Mouse (Mus musculus) Patski (cell line): ENCODE results near the gene Trip10. TPM values are rescaled to one million over a fixed set of nuclear protein-coding genes. Genes with fewer than 3 reads are reported as not detected.
A peak's percentile ranks its signal among the peaks of the same experiment; 100 is the strongest.

Experiments used
- ATAC-seq: fragments of 100-300 bp; one replicate; pipeline ENCODE4 v1.8.0; 2021
- CTCF ChIA-PET: fragments of 350-600 bp; sonication (Branson Sonifier 250); formaldehyde crosslinking; loops from one replicate; lab custom pipeline; 2022; ENCODE audit warnings: inconsistent platforms; lab: Charles Lee
- POLR2A ChIA-PET: fragments of 350-600 bp; sonication (Branson Sonifier 250); formaldehyde crosslinking; loops from one replicate; lab custom pipeline; 2022; ENCODE audit warnings: antibody characterized with exemption, inconsistent platforms; lab: Charles Lee
- DNase-seq: peaks from one replicate; pipeline ENCODE4 v3.0.0-alpha.2; 2011; ENCODE audit warnings: low read depth, low spot score
- H3K27me3 ChIP-seq: fragments of 371-371 bp; one replicate; pipeline ENCODE4 v1.5.1; 2021
- CTCF ChIP-seq: fragments of 100-300 bp; IDR thresholded peaks from one replicate; pipeline ENCODE4 v1.5.1; 2021
- in situ Hi-C: fragments of 300-500 bp; cut with MboI; formaldehyde crosslinking; loops from 3 replicates; pipeline ENCODE4 v1.11.1; 2018; ENCODE audit warnings: low pct_unique_long_range_greater_than_20kb, mixed read lengths
- polyA plus RNA-seq: library from polyadenylated mRNA; unstranded; gene quantifications from one replicate; pipeline ENCODE4 v1.2.3, GENCODE M21; 2021

The Trip10 gene
- 157 TPM for polyA plus RNA-seq

GRCm38 (mm10) chr17:57249186-57250181 lies at the start of gene Trip10:
Trip10 (plus strand) TSS chr17:57249455.
- H3K27me3 ChIP-seq: no peaks in the 10 kb centered on the region
- ChIA-PET POLR2A (interaction anchor here (1.1 to 1.4 kb wide), 2 partner anchors 13 to 26 kb away, joined by 3 read pairs; no protein-coding TSS in a partner anchor), CTCF (no interaction called here)
- in situ Hi-C loops: no loop called here
- DNase-seq (peak; percentile 54), ATAC-seq (peak; percentile 42)
- TF ChIP-seq CTCF: no peak

GRCm38 (mm10) chr17:57201841-57202724 lies 47.2 kb upstream of the Trip10 start:
- TF ChIP-seq CTCF: no peak
- no peak for DNase-seq
- ATAC-seq: no peak
- ChIA-PET POLR2A (interaction anchor here (0.6 kb wide), 1 partner anchor 389 kb away, joined by 3 read pairs; no protein-coding TSS in a partner anchor), CTCF (interaction anchor here (1.4 to 2.5 kb wide), 2 partner anchors 18 to 133 kb away, joined by 3 to 7 read pairs; no protein-coding TSS in a partner anchor)
- in situ Hi-C loops: no loop called here
- H3K27me3 ChIP-seq: no peaks in the 10 kb centered on the region

GRCm38 (mm10) chr17:57207938-57208337 lies 41.3 kb upstream of the Trip10 start:
- DNase-seq (no peak), ATAC-seq (no peak)
- in situ Hi-C loops: no loop called here
- POLR2A ChIA-PET: no interaction called here
- H3K27me3 ChIP-seq: no peaks in the 10 kb centered on the region
- TF ChIP-seq CTCF: no peak
- CTCF ChIA-PET: interaction anchor here (1.0 to 2.4 kb wide), 3 partner anchors 12 to 69 kb away, joined by 3 to 8 read pairs (median 4); no protein-coding TSS in a partner anchor

GRCm38 (mm10) chr17:57209330-57209729 lies 39.9 kb upstream of the Trip10 start:
- DNase-seq: no peak
- TF ChIP-seq CTCF: no peak

GRCm38 (mm10) chr17:57211501-57211900 lies 37.8 kb upstream of the Trip10 start:
- no peak for DNase-seq
- CTCF ChIA-PET: interaction anchor here (1.3 to 2.2 kb wide), 2 partner anchors 26 to 65 kb away, joined by 3 to 7 read pairs; no protein-coding TSS in a partner anchor
- TF ChIP-seq CTCF: no peak
- POLR2A ChIA-PET: no interaction called here
- no peaks in the 10 kb centered on the region for H3K27me3 ChIP-seq
- no peak for ATAC-seq
- in situ Hi-C loops: no loop called here

More at GRCm38 (mm10) chr17:57209330-57209729, 39.9 kb upstream of the Trip10 start:
- in situ Hi-C loops: no loop called here
- CTCF ChIA-PET: no interaction called here
- H3K27me3 ChIP-seq: no peaks in the 10 kb centered on the region
- ATAC-seq: no peak
- POLR2A ChIA-PET: no interaction called here

- H3K27me3 ChIP-seq: no peaks in the 10 kb centered on the region
- in situ Hi-C loops: loop anchor here (5.0 kb wide), 2 partner anchors 62 to 117 kb away; partner anchors contain the start of gene Vav1
- ATAC-seq (no peak), DNase-seq (no peak)
- no peak for TF ChIP-seq CTCF
- ChIA-PET POLR2A (no interaction called here), CTCF (interaction anchor here (1.0 kb wide), 1 partner anchor 120 kb away, joined by 3 read pairs; no protein-coding TSS in a partner anchor)
Observed at GRCm38 (mm10) chr17:57214676-57215387, 34.4 kb upstream of the Trip10 start.

- H3K27me3 ChIP-seq: no peaks in the 10 kb centered on the region
- DNase-seq: no peak
- in situ Hi-C loops: loop anchor here (5.0 kb wide), 2 partner anchors 59 to 114 kb away; partner anchors contain the start of gene Vav1
- POLR2A ChIA-PET: no interaction called here
- ATAC-seq: no peak
- CTCF ChIA-PET: interaction anchor here (1.0 to 6.8 kb wide), 5 partner anchors 11 to 58 kb away, joined by 3 to 46 read pairs (median 8); no protein-coding TSS in a partner anchor
- TF ChIP-seq CTCF: no peak
Observed at GRCm38 (mm10) chr17:57218335-57218900, 30.8 kb upstream of the Trip10 start.

GRCm38 (mm10) chr17:57219167-57219883 lies 29.9 kb upstream of the Trip10 start:
- no peaks in the 10 kb centered on the region for H3K27me3 ChIP-seq
- TF ChIP-seq CTCF: peak; percentile 92
- POLR2A ChIA-PET: interaction anchor here (0.6 to 1.2 kb wide), 2 partner anchors 58 to 1145 kb away, joined by 3 to 4 read pairs; no protein-coding TSS in a partner anchor
- DNase-seq (no peak), ATAC-seq (peak; percentile 73)
- in situ Hi-C loops: loop anchor here (5.0 kb wide), 2 partner anchors 58 to 113 kb away; partner anchors contain the start of gene Vav1
- CTCF ChIA-PET: interaction anchor here (0.7 to 6.8 kb wide), 18 partner anchors 9 to 140 kb away, joined by 3 to 46 read pairs (median 5); partner anchors contain the start of genes C3 and Gpr108
